Mouse (Mus musculus) hindbrain, embryonic 15.5 days (tissue): ENCODE data around the gene Rbm38. TPM values are rescaled to one million over a fixed set of nuclear protein-coding genes. Genes with fewer than 3 reads are reported as not detected.

ENCODE experiments used
- ATAC-seq: fragments of 200-750 bp; cut with Nextera tagmentation; 2 replicates; pipeline ENCODE4 v1.8.0; 2017; ENCODE audit warnings: low read depth, moderate number of reproducible peaks, moderate TSS enrichment; ENCODE audit not compliant: low FRiP score
- H3K27ac ChIP-seq: fragments of 300-500 bp; sonication (generic); replicated peaks from 2 replicates; pipeline ENCODE4 v1.5.1; 2015; ENCODE audit warnings: mild to moderate bottlenecking, inconsistent platforms
- H3K27me3 ChIP-seq: fragments of 300-500 bp; sonication (generic); 2 replicates; pipeline ENCODE4 v1.6.1; 2015; ENCODE audit warnings: control low read depth, inconsistent platforms
- H3K36me3 ChIP-seq: fragments of 300-500 bp; sonication (generic); 2 replicates; pipeline ENCODE4 v1.6.1; 2015; ENCODE audit warnings: control low read depth, inconsistent platforms
- H3K4me1 ChIP-seq: fragments of 300-500 bp; sonication (generic); replicated peaks from 2 replicates; pipeline ENCODE4 v1.6.1; 2015; ENCODE audit warnings: control low read depth, inconsistent platforms
- H3K4me2 ChIP-seq: fragments of 300-500 bp; sonication (generic); 2 replicates; pipeline ENCODE4 v1.6.1; 2015; ENCODE audit warnings: moderate library complexity, mild to moderate bottlenecking, inconsistent platforms
- H3K4me3 ChIP-seq: fragments of 300-500 bp; sonication (generic); 2 replicates; pipeline ENCODE4 v1.5.1; 2015; ENCODE audit warnings: mild to moderate bottlenecking, inconsistent platforms
- H3K9ac ChIP-seq: fragments of 300-500 bp; sonication (generic); 2 replicates; pipeline ENCODE4 v1.6.1; 2015; ENCODE audit warnings: inconsistent platforms
- H3K9me3 ChIP-seq: fragments of 300-500 bp; sonication (generic); 2 replicates; pipeline ENCODE4 v1.6.1; 2016; ENCODE audit warnings: control low read depth, inconsistent platforms
- WGBS: fragments of 180-500 bp; shearing (Covaris S2); methylation state at CpG from one replicate; pipeline ENCODE4 v1.1.7; 2015; 5-methylcytosine and 5-hydroxymethylcytosine counted together
- polyA plus RNA-seq: library from polyadenylated mRNA; unstranded; fragments of >200 nt; fragmentation: Nextera tagmentation; extraction: Ambion mirVana; gene quantifications from 2 replicates; pipeline ENCODE4 v1.2.1, GENCODE M21; 2015

Gene Rbm38
- polyA plus RNA-seq, 1 experiment from 2014 or later, result 17.3 TPM

- H3K4me2 ChIP-seq, result no peak overlapping the region
- no peak for ATAC-seq
- no peak overlapping the region for H3K9ac ChIP-seq
- H3K36me3 ChIP-seq, result no peaks in the 10 kb centered on the region
- H3K27ac ChIP-seq, result no peak overlapping the region
- no peaks in the 10 kb centered on the region for H3K9me3 ChIP-seq
- no peaks in the 10 kb centered on the region for H3K4me1 ChIP-seq
- 88% methylated on average over 3 of the region's 3 CpGs for WGBS
- H3K4me3 ChIP-seq, result no peak overlapping the region
- no peaks in the 10 kb centered on the region for H3K27me3 ChIP-seq
These were observed 20.5 kb downstream of the Rbm38 start for GRCm38 (mm10) chr2:173040803-173041202.

DNA sequence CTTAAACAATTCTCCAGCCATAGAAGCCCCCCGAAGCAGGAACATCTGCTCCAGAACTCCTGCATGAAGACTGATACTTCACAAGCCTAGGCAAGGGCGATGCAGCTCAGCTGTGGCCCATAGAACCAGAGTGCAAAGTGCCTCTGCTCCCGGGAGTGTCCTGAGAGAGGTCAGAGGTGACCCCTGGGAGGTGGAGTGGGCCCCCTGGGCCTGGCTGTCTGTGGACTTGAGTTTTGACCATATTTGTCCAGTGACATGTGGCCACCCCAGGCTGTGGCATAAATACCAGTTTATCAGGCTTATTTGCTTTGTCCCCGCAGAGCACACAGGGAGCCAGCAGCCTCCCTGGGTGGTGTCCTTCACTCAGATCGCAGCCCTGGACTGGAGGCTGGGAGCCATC, 20.9 kb downstream of the Rbm38 start:
- no peak for ATAC-seq
- WGBS, result 69% methylated on average over 5 of the region's 5 CpGs
- no peak overlapping the region for H3K4me3 ChIP-seq
- H3K36me3 ChIP-seq, result no peaks in the 10 kb centered on the region
- no peak overlapping the region for H3K4me2 ChIP-seq
- no peaks in the 10 kb centered on the region for H3K9me3 ChIP-seq
- H3K4me1 ChIP-seq, result no peaks in the 10 kb centered on the region
- no peaks in the 10 kb centered on the region for H3K27me3 ChIP-seq
- H3K27ac ChIP-seq, result no peak overlapping the region
- H3K9ac ChIP-seq, result no peak overlapping the region

DNA sequence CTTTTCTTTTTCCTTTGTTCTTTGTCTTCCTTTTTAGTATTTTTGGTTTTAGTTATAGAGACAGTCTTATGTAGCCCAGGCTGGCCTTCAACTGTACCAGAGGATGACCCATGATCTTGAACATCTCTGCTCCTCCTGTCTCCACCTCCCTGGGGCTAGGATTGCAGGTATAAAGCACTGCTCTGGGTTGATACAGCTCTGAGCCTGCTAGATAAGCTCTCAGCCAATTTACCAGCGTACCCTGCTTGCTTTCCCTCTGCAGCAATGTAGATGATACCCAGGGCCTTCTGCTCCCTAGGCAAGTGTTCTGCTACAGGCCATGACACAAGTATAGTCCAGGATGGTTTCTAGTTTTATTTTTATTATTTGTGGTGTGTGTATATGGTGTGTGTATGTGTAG, 21.6 kb downstream of the Rbm38 start:
- H3K27me3 ChIP-seq, result no peaks in the 10 kb centered on the region
- 89% methylated on average over 1 of the region's 1 CpGs for WGBS
- H3K9ac ChIP-seq, result no peak overlapping the region
- H3K27ac ChIP-seq, result no peak overlapping the region
- no peak overlapping the region for H3K4me3 ChIP-seq
- H3K36me3 ChIP-seq, result no peaks in the 10 kb centered on the region
- H3K4me1 ChIP-seq, result no peaks in the 10 kb centered on the region
- no peaks in the 10 kb centered on the region for H3K9me3 ChIP-seq
- no peak overlapping the region for H3K4me2 ChIP-seq
- ATAC-seq, result no peak

DNA sequence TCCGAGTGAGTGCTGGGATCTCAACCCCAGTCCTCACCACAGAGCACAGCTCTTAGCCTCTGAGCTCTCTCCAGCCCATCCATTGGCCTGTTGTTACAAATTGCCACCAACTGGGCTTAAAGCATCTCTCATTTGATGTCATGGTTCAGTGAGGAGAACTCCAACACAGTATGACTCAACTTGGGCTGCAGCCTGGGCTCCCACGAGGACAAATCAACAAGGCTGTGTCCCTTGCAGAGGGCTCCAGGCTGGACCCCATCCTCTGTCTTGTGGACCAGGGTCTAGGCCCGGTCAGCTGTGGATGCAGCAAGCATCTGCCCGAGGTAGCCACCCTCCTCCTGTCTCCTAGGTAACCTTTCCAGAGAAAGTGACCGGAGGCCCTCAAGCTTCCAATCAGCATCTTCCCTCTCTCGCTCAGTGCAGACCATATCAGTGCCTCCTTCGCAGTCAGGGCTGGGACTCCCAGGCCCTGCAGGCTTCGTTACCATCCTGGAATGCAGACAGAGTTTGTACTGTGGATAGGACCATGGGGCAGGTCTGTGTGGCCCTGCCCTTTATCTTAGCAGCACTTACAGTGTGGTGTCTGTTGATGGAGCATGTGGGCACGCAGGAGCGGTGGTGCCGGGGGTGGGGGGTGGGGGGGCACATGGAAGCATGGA, 22.3 kb downstream of the Rbm38 start:
- no peak overlapping the region for H3K4me2 ChIP-seq
- H3K4me3 ChIP-seq, result no peak overlapping the region
- H3K36me3 ChIP-seq, result no peaks in the 10 kb centered on the region
- no peak overlapping the region for H3K9ac ChIP-seq
- no peak overlapping the region for H3K27ac ChIP-seq
- no peaks in the 10 kb centered on the region for H3K4me1 ChIP-seq
- no peaks in the 10 kb centered on the region for H3K27me3 ChIP-seq
- WGBS, result 55% methylated on average over 11 of the region's 11 CpGs
- no peak for ATAC-seq
- no peaks in the 10 kb centered on the region for H3K9me3 ChIP-seq

GRCm38 (mm10) chr2:173044198-173044970, 24.1 kb downstream of the Rbm38 start:
- Histone ChIP-seq H3K9ac (no peak overlapping the region), H3K4me3 (no peak overlapping the region), H3K27me3 (no peaks in the 10 kb centered on the region), H3K4me2 (no peak overlapping the region), H3K27ac (no peak overlapping the region), H3K9me3 (no peaks in the 10 kb centered on the region), H3K36me3 (no peaks in the 10 kb centered on the region), H3K4me1 (no peaks in the 10 kb centered on the region)
- 78% methylated on average over 18 of the region's 18 CpGs for WGBS
- ATAC-seq, result no peak

- ATAC-seq, result no peak
- H3K27me3 ChIP-seq, result no peaks in the 10 kb centered on the region
- H3K27ac ChIP-seq, result no peak overlapping the region
- WGBS, result 77% methylated on average over 15 of the region's 15 CpGs
- no peak overlapping the region for H3K9ac ChIP-seq
- H3K4me3 ChIP-seq, result no peak overlapping the region
- H3K36me3 ChIP-seq, result no peaks in the 10 kb centered on the region
- no peaks in the 10 kb centered on the region for H3K9me3 ChIP-seq
- H3K4me2 ChIP-seq, result no peak overlapping the region
- no peaks in the 10 kb centered on the region for H3K4me1 ChIP-seq
These were observed 26.4 kb downstream of the Rbm38 start for GRCm38 (mm10) chr2:173046582-173047297.

DNA sequence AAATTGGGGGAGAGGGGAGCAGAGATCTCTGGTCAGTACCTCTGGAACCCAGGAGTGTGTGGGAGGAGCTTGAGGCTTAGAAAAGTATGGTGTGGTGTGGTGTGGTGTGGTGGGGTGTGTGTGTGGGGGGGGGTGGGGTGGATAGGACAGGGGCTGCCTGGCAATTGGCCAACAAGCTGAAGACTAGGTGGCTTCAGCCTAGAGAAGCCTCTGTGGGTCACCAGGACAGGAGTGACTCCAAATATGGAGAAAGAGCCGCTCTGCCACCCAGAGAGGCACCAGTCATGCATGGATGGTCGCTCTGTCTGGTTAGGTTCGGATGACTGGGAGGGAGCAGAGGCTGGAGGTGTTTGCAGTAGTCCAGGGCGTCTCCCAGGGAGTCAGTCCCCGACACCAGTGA, 27.2 kb downstream of the Rbm38 start:
- Histone ChIP-seq H3K9me3 (no peaks in the 10 kb centered on the region), H3K4me3 (no peak overlapping the region), H3K4me2 (no peak overlapping the region), H3K9ac (no peak overlapping the region), H3K36me3 (no peaks in the 10 kb centered on the region), H3K4me1 (no peaks in the 10 kb centered on the region), H3K27ac (no peak overlapping the region), H3K27me3 (no peaks in the 10 kb centered on the region)
- WGBS, result 52% methylated on average over 5 of the region's 5 CpGs
- no peak for ATAC-seq

DNA sequence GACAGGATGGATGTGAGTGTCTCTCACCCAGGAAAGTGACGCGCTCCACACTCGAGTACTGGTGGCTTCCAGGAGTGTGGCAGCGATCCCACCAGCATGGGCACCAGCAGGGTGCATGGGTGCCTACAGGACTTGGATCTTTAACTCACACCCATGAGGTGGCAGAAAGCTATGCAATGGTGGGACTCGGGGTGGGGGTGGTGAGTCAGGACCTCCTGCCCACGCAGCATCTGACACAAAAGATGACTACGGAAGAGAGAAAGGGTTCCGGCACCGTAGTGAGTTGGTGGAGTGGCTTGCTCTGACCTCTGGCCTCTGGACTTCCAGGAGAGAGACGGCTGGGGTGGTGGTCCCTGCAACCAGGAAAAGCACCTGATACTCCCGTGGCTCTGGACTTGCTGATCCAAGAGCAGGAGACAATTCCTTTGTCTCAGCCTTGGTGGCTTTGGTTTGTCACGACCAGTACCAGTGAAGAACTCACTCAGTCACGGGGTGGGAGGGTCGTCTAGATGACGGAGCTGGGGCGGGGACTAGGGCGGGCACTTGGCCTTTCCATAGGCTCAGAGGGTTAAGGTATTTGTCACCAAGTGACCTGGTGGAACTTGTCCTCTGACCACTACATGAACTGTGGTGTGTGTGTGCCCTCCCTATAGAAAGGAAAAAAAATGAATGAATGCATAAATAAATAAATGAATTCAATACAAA, 27.9 kb downstream of the Rbm38 start:
- Histone ChIP-seq H3K4me1 (no peaks in the 10 kb centered on the region), H3K36me3 (no peaks in the 10 kb centered on the region), H3K9me3 (no peaks in the 10 kb centered on the region), H3K4me2 (no peak overlapping the region), H3K9ac (no peak overlapping the region), H3K4me3 (no peak overlapping the region), H3K27me3 (no peaks in the 10 kb centered on the region), H3K27ac (no peak overlapping the region)
- WGBS, result 46% methylated on average over 17 of the region's 17 CpGs
- ATAC-seq, result no peak

- 91% methylated on average over 3 of the region's 3 CpGs for WGBS
- H3K4me3 ChIP-seq, result no peak overlapping the region
- no peaks in the 10 kb centered on the region for H3K4me1 ChIP-seq
- no peaks in the 10 kb centered on the region for H3K36me3 ChIP-seq
- H3K27me3 ChIP-seq, result no peaks in the 10 kb centered on the region
- H3K4me2 ChIP-seq, result no peak overlapping the region
- no peak overlapping the region for H3K9ac ChIP-seq
- H3K27ac ChIP-seq, result no peak overlapping the region
- H3K9me3 ChIP-seq, result no peaks in the 10 kb centered on the region
- ATAC-seq, result no peak
These were observed 28.9 kb downstream of the Rbm38 start for GRCm38 (mm10) chr2:173049231-173049630.

- 46% methylated on average over 6 of the region's 6 CpGs for WGBS
- H3K4me3 ChIP-seq, result no peak overlapping the region
- H3K9ac ChIP-seq, result no peak overlapping the region
- H3K36me3 ChIP-seq, result no peaks in the 10 kb centered on the region
- no peak for ATAC-seq
- no peaks in the 10 kb centered on the region for H3K4me1 ChIP-seq
- H3K4me2 ChIP-seq, result no peak overlapping the region
- no peaks in the 10 kb centered on the region for H3K9me3 ChIP-seq
- no peak overlapping the region for H3K27ac ChIP-seq
- H3K27me3 ChIP-seq, result no peaks in the 10 kb centered on the region
These were observed 29.5 kb downstream of the Rbm38 start for GRCm38 (mm10) chr2:173049817-173050216.

- Histone ChIP-seq H3K9ac (no peak overlapping the region), H3K9me3 (no peaks in the 10 kb centered on the region), H3K4me1 (no peaks in the 10 kb centered on the region), H3K27ac (no peak overlapping the region), H3K4me3 (no peak overlapping the region), H3K4me2 (no peak overlapping the region), H3K36me3 (no peaks in the 10 kb centered on the region), H3K27me3 (no peaks in the 10 kb centered on the region)
- WGBS, result 48% methylated on average over 8 of the region's 8 CpGs
- no peak for ATAC-seq
These were observed 30.5 kb downstream of the Rbm38 start for GRCm38 (mm10) chr2:173050604-173051382.
